Mouse (Mus musculus): ENCODE measurements around the gene Gnai2. TPM values are rescaled to one million over a fixed set of nuclear protein-coding genes. Genes with fewer than 3 reads are reported as not detected.

The Gnai2 gene
- polyA plus RNA-seq, 1 experiment = 284 TPM

DNA sequence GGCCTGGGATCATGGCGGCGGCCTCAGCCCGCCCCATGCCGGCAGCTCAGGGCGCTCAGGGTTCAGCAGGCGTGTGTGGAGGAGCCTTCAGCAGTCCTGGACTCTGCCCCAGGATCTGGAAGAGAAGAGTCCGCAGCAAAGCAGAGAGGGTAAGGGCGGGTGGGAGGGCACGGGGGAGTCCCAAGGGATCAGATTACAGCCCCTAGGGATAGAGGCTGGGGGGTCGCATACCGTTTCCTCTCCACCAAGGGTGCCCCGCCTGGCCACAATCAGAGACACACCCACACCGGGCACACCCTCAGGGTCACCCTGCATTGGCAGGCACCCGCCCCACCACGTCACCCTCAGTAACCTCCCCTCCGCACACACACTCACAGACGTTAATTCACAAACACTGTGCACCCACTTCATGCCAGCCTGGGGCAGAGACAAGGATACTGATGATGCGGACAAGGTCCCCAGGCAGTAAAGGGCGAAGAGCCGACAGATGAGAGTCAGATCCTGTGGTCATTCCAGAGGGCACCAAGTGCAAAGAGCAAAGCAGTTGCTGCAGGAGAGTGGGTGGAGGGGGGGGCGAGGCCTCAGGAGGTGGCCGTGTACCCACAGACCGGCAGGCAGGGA lies 30.0 kb downstream of the Gnai2 start:
- Histone ChIP-seq H3K27me3 (ENCODE audit: control insufficient read depth, insufficient read depth, low read length, poor library complexity, severe bottlenecking) (no peaks in the 10 kb centered on the region), H3K27ac (ENCODE audit: insufficient read depth, low read length) (no peak overlapping the region), H3K4me1 (ENCODE audit: control insufficient read depth, insufficient read depth, low read length) (peaks cover 17% of the 10 kb centered on the region), H3K9ac (ENCODE audit: low read depth, poor library complexity, severe bottlenecking) (peak overlapping the region; percentile 53), H3K4me3 (ENCODE audit: low read depth, low read length) (peak overlapping the region; percentile 18; the same call in 1 of the 2 replicates), H3K9me3 (replicated peaks; ENCODE audit: control insufficient read depth, insufficient read depth, low read length, poor library complexity, severe bottlenecking) (no peaks in the 10 kb centered on the region), H3K36me3 (ENCODE audit: control insufficient read depth, insufficient read depth, low read length, poor library complexity, severe bottlenecking) (no peaks in the 10 kb centered on the region)
- TF ChIP-seq EP300 (IDR thresholded peaks at IDR 0.05; ENCODE audit: insufficient read depth, low read depth, low read length) (peak; percentile 65; the same call in 1 of the 2 replicates), POLR2A (IDR thresholded peaks at IDR 0.05; ENCODE audit: insufficient read depth, low read length) (no peak)

DNA sequence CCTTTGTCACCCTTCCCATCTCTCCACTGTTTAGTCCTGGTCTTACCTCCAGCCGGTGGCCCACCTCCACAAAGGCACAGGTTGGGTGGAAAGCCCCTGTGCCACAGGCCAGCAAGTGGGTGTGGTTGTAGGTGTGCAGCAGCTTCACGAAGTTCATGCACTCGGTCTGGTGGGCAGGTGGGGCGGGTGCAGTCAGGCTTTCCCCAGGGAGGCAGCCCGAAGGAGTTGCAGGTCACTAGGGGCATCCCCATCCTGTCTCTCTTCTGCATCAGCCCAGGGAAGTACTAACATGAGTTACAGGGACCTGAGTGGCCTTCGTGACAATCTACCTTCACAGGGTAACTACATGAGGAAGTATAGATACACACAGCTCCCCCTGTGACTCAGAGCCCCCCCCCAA lies 31.9 kb downstream of the Gnai2 start:
- no peaks in the 10 kb centered on the region for H3K27me3 ChIP-seq (ENCODE audit: control insufficient read depth, insufficient read depth, low read length, poor library complexity, severe bottlenecking)
- H3K27ac ChIP-seq (ENCODE audit: insufficient read depth, low read length) = no peak overlapping the region
- no peak overlapping the region for H3K9ac ChIP-seq (ENCODE audit: low read depth, poor library complexity, severe bottlenecking)
- H3K4me1 ChIP-seq (ENCODE audit: control insufficient read depth, insufficient read depth, low read length) = peaks cover 11% of the 10 kb centered on the region
- no peak overlapping the region for H3K4me3 ChIP-seq (ENCODE audit: low read depth, low read length)
- H3K9me3 ChIP-seq (replicated peaks; ENCODE audit: control insufficient read depth, insufficient read depth, low read length, poor library complexity, severe bottlenecking) = no peaks in the 10 kb centered on the region
- TF ChIP-seq CTCF (IDR thresholded peaks at IDR 0.05; ENCODE audit: low read depth, low read length) (no peak), EP300 (IDR thresholded peaks at IDR 0.05; ENCODE audit: insufficient read depth, low read depth, low read length) (no peak), POLR2A (IDR thresholded peaks at IDR 0.05; ENCODE audit: insufficient read depth, low read length) (no peak)
- no peaks in the 10 kb centered on the region for H3K36me3 ChIP-seq (ENCODE audit: control insufficient read depth, insufficient read depth, low read length, poor library complexity, severe bottlenecking)

- Histone ChIP-seq H3K9me3 (replicated peaks; ENCODE audit: control insufficient read depth, insufficient read depth, low read length, poor library complexity, severe bottlenecking) (no peaks in the 10 kb centered on the region), H3K36me3 (ENCODE audit: control insufficient read depth, insufficient read depth, low read length, poor library complexity, severe bottlenecking) (no peaks in the 10 kb centered on the region), H3K27ac (ENCODE audit: insufficient read depth, low read length) (no peak overlapping the region), H3K4me3 (ENCODE audit: low read depth, low read length) (no peak overlapping the region), H3K4me1 (ENCODE audit: control insufficient read depth, insufficient read depth, low read length) (peaks cover 11% of the 10 kb centered on the region), H3K27me3 (ENCODE audit: control insufficient read depth, insufficient read depth, low read length, poor library complexity, severe bottlenecking) (no peaks in the 10 kb centered on the region), H3K9ac (ENCODE audit: low read depth, poor library complexity, severe bottlenecking) (no peak overlapping the region)
- peak; percentile 99 for TF ChIP-seq CTCF (IDR thresholded peaks at IDR 0.05; ENCODE audit: low read depth, low read length)
- no peak for TF ChIP-seq POLR2A (IDR thresholded peaks at IDR 0.05; ENCODE audit: insufficient read depth, low read length)
- peak; percentile 48; the same call in 1 of the 2 replicates for TF ChIP-seq EP300 (IDR thresholded peaks at IDR 0.05; ENCODE audit: insufficient read depth, low read depth, low read length)
Measured at GRCm38 (mm10) chr9:107602068-107602648, 33.0 kb downstream of the Gnai2 start.

DNA sequence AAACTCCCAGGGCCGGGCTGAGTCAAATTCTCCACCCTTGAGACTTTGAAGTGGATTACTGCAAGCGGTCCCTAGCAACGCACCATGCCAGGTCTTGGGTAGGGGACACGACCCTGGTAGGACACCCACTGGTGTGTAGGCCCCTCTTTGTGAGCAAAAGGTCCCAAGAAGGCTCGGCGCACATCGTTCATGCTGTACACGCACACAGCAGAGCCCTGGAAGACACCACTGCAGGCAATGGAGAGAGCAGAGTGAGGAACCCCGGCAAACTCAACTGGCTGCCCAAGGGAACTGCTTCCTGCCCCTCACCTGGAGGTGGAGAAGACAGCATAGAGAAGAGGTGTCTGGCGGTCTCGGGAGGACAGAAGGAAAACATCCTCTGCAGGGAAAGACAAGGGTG lies 33.9 kb downstream of the Gnai2 start:
- Histone ChIP-seq H3K36me3 (ENCODE audit: control insufficient read depth, insufficient read depth, low read length, poor library complexity, severe bottlenecking) (no peaks in the 10 kb centered on the region), H3K9ac (ENCODE audit: low read depth, poor library complexity, severe bottlenecking) (no peak overlapping the region), H3K4me3 (ENCODE audit: low read depth, low read length) (no peak overlapping the region), H3K4me1 (ENCODE audit: control insufficient read depth, insufficient read depth, low read length) (peaks cover 8% of the 10 kb centered on the region), H3K27me3 (ENCODE audit: control insufficient read depth, insufficient read depth, low read length, poor library complexity, severe bottlenecking) (no peaks in the 10 kb centered on the region), H3K9me3 (replicated peaks; ENCODE audit: control insufficient read depth, insufficient read depth, low read length, poor library complexity, severe bottlenecking) (no peaks in the 10 kb centered on the region), H3K27ac (ENCODE audit: insufficient read depth, low read length) (no peak overlapping the region)
- TF ChIP-seq EP300 (IDR thresholded peaks at IDR 0.05; ENCODE audit: insufficient read depth, low read depth, low read length) (no peak), POLR2A (IDR thresholded peaks at IDR 0.05; ENCODE audit: insufficient read depth, low read length) (no peak), CTCF (IDR thresholded peaks at IDR 0.05; ENCODE audit: low read depth, low read length) (no peak)

GRCm38 (mm10) chr9:107600745-107601144 lies 34.4 kb downstream of the Gnai2 start:
- no peak overlapping the region for H3K9ac ChIP-seq (ENCODE audit: low read depth, poor library complexity, severe bottlenecking)
- H3K9me3 ChIP-seq (replicated peaks; ENCODE audit: control insufficient read depth, insufficient read depth, low read length, poor library complexity, severe bottlenecking) = no peaks in the 10 kb centered on the region
- no peak for TF ChIP-seq POLR2A (IDR thresholded peaks at IDR 0.05; ENCODE audit: insufficient read depth, low read length)
- TF ChIP-seq CTCF (IDR thresholded peaks at IDR 0.05; ENCODE audit: low read depth, low read length) = peak; percentile 49
- H3K36me3 ChIP-seq (ENCODE audit: control insufficient read depth, insufficient read depth, low read length, poor library complexity, severe bottlenecking) = no peaks in the 10 kb centered on the region
- H3K27ac ChIP-seq (ENCODE audit: insufficient read depth, low read length) = no peak overlapping the region
- H3K4me3 ChIP-seq (ENCODE audit: low read depth, low read length) = no peak overlapping the region
- peaks cover 8% of the 10 kb centered on the region for H3K4me1 ChIP-seq (ENCODE audit: control insufficient read depth, insufficient read depth, low read length)
- no peaks in the 10 kb centered on the region for H3K27me3 ChIP-seq (ENCODE audit: control insufficient read depth, insufficient read depth, low read length, poor library complexity, severe bottlenecking)

GRCm38 (mm10) chr9:107599842-107600241 lies 35.3 kb downstream of the Gnai2 start:
- Histone ChIP-seq H3K9ac (ENCODE audit: low read depth, poor library complexity, severe bottlenecking) (no peak overlapping the region), H3K36me3 (ENCODE audit: control insufficient read depth, insufficient read depth, low read length, poor library complexity, severe bottlenecking) (no peaks in the 10 kb centered on the region), H3K9me3 (replicated peaks; ENCODE audit: control insufficient read depth, insufficient read depth, low read length, poor library complexity, severe bottlenecking) (no peaks in the 10 kb centered on the region), H3K27ac (ENCODE audit: insufficient read depth, low read length) (no peak overlapping the region), H3K27me3 (ENCODE audit: control insufficient read depth, insufficient read depth, low read length, poor library complexity, severe bottlenecking) (no peaks in the 10 kb centered on the region), H3K4me1 (ENCODE audit: control insufficient read depth, insufficient read depth, low read length) (peaks cover 5% of the 10 kb centered on the region), H3K4me3 (ENCODE audit: low read depth, low read length) (peak overlapping the region; percentile 34)
- TF ChIP-seq POLR2A (IDR thresholded peaks at IDR 0.05; ENCODE audit: insufficient read depth, low read length) (no peak), EP300 (IDR thresholded peaks at IDR 0.05; ENCODE audit: insufficient read depth, low read depth, low read length) (no peak), CTCF (IDR thresholded peaks at IDR 0.05; ENCODE audit: low read depth, low read length) (no peak)

All from ES-Bruce4 (cell line).